Mouse (Mus musculus): ENCODE results near the gene Cyb5d1.

Cyb5d1 gene

DNA sequence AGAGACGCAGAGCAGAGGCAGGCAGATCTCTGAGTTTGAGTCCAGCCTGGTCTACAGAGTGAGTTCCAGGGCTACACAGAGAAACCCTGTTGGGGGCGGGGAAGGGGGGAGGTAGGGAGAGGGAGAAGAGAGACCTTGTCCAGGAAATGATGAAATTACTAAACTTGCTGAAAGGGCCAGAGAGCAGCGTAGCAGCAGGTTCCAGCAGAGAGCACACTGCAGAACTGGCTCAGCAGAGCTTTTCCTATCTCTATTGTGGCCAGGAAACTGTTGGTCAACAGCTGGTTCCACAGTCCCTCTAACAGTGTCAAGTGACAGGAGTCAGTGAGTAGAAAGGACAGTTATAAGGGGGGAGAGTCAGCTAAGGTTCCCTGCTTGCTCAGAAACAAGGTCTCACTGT is 15.8 kb downstream of the Cyb5d1 start:
- no peak for DNase-seq (ENCODE audit: low spot score in 2 of 2)

DNA sequence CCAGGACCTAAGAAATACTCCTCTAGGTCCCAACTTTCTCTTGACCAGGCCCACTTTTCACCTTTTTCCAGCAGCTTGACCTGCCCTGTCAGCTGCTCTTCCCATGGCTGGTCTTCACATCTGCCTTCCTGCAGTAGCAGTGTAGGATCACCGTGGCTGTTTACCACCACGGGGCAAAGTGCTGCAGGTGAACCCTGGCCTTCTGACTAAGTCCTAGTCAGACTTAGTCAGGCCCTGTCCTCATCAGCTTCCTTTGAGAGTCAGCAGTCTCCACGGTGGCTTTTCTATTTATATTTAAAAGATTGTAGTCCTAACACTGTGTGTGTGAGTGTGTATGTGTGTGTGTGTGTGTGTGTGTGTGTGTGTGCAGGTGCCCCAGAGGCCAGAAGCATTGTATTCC is 17.7 kb downstream of the Cyb5d1 start:
- DNase-seq (ENCODE audit: low spot score in 2 of 2), result no peak

DNA sequence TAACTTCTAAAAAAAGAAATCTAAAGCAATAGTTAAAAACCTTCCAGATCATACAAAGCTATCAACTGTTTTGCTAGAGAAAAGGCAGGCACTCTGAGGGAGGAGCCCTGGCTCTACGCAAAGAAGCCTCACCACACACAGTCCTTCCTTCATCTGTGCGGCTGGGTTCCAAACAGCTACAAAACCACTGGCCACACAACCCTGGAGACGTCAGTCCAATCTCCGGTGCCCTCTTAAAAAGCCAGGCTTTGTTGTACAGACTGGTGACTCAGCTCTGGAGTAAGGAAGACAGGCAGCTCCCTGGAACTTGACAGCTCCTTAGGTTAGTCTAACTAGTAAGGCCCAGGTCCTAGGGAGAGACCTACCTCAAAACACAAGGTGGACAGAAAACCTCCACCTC is 19.8 kb downstream of the Cyb5d1 start:
- no peak for DNase-seq (ENCODE audit: low spot score in 2 of 2)

DNA sequence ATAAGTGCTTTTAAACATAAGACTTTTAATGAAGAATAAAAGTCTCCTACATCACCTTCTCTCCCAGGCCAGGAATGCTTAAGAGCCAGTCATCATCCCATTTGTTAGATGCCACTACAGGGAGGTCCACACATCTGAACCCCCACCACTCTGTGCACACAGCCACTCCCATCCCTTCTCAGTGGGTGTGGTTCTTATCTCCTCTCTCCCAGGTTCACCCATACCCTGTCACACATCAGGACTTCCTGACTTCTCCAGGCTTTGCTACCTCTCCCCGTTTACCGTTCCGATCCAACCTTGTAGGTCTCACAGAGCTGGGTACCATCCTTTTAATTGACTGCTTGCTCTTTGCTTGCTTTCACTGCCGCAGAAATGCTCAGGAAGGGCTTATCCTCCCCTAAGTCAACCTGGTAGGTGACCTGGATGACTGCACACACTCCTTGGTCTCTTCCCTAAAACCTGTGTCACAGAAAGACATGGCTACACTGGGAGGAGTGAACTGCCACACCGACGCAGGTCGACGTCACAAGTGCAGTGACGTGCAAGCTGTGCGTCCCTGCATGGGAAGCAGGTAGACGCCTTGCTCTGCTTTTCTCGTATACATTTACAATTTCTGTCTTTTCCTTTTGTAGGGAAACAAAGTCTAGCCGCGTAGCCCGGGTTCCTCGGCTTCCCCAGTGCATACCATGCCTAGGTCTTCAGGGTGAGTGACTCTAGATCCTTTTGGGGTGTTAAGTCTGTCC is 22.0 kb downstream of the Cyb5d1 start:
- DNase-seq (ENCODE audit: low spot score in 2 of 2), result no peak

DNA sequence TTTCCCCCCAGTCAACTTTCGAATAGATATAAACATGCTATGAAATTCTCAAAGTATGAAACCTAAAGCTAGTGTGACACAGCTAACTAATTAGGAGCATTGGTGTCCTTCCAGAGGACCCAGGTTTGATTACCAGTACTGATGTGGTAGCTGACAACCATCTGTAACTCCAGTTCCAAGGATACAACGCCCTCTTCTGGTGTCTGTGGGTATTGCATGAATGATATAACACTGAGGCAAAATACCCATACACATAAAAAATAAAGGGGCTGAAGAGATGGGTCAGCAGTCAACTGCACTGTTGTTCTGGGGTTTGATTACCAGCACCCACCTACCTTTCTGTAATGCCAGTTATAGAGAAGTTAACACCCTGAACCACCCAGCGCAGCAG is 22.7 kb downstream of the Cyb5d1 start:
- DNase-seq (ENCODE audit: low spot score in 2 of 2), result no peak

DNA sequence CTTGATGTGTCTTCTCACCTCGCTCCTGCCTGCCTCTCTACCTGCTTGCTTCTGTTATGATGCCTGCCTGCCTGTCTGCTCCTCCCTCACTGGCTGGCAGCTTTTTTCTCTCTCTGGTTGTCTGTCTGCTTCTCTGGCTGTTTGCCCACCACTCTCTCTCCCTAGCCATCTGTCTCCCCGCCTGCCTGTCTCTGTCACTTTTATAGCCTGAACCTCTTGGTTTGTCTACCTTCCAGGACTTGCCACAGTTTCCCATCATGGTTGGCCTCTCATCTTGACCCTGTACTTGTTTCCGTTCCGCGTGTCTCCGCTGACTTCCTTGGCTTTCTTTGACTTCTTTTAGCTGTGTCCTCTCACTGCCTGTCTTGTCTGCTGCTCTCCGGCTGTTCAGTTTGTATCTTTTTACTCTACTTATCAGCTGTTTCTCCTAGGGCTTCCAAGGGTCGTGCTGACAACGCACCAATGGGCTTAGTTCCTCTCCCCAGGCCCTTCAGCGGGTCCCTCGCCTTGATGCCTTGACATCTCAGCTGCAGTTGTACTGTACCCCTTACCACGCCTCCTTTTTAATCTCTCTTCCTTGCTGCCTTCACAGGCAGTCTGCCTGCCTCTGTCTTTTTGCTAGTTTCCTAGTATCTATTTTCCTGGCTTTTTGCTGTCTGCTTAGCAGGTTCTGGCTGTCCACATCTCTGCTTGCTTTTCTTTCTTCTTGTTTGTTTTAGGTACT is 23.2 kb downstream of the Cyb5d1 start:
- peak; percentile 67 to 72 for DNase-seq (ENCODE audit: low spot score in 2 of 2)

DNA sequence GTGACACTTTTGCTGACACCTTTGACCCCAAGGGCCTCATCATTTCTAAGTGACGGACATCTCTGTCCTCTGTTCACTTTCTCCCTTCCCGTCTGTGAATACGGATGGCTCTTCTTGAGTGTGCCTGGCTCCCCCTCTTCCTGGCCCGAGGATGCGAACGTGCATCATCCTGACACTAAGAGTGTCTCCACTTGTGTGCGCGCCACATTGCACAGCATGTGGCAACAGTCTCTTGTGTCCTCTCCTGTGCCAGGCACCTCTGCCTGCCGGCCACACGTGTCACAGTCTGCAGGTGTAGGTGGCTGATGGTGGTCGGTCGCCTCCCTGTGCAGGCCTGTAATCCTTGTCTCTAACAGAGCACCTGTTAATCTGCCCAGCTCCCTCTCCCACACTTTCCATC is 23.8 kb downstream of the Cyb5d1 start:
- no peak for DNase-seq (ENCODE audit: low spot score in 2 of 2)

DNA sequence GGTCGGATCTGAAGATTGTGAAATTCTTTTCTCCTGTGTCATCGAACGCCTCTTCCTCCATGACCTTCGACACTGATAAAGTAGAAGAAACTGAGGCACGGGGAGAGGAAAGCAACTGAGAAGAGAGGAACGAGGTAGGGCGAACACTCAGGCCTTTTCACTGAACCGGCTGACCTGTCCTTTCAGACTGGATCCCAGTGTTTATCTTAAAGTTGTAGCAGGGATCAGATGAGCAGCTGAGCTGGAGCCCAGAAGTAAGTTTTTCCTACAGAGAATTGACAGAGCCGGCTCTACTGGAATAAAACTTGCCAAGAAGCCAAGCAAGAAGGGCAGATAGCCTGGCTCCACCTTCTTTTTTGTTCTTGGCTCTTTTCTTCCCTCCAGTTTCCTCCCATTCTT is 24.6 kb downstream of the Cyb5d1 start:
- no peak for DNase-seq (ENCODE audit: low spot score in 2 of 2)

DNA sequence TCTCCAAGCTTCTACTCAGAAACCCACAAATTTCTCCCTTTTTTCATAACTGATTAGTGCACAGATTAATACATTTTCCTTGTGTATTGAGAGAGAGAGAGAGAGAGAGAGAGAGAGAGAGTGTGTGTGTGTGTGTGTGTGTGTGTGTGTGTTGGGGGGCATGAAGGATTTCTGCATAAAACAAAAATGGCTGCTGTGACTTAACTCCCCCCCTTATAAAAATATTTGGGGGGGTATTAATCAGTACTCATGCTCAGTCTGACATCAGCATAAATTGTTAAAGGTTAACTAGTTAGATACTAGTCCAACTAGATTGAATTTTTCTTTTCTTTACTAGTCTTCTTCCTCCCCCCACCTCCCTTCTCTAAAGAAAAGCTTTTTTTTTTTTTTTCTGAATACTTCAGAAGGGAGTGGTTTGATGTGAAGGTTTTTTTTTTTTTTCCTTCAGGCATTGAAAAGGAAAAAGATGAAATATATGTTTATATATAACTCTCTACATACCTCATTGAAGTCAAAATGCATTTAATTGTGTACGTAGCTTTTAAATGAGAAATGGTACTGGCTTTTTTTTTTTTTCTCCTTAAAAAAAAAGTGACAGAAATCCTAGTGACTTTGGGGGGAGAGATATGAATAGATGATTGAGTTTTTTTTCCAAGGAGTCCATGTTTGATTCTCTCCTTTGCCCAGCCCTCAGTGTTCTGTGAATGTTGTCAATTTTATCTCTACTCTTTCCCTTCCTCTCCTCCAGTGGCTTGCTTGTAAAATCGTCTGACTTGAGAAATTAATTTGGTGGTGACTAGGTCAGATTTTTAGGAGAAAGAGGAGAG is 25.2 kb downstream of the Cyb5d1 start:
- DNase-seq (ENCODE audit: low spot score in 2 of 2), result no peak

DNA sequence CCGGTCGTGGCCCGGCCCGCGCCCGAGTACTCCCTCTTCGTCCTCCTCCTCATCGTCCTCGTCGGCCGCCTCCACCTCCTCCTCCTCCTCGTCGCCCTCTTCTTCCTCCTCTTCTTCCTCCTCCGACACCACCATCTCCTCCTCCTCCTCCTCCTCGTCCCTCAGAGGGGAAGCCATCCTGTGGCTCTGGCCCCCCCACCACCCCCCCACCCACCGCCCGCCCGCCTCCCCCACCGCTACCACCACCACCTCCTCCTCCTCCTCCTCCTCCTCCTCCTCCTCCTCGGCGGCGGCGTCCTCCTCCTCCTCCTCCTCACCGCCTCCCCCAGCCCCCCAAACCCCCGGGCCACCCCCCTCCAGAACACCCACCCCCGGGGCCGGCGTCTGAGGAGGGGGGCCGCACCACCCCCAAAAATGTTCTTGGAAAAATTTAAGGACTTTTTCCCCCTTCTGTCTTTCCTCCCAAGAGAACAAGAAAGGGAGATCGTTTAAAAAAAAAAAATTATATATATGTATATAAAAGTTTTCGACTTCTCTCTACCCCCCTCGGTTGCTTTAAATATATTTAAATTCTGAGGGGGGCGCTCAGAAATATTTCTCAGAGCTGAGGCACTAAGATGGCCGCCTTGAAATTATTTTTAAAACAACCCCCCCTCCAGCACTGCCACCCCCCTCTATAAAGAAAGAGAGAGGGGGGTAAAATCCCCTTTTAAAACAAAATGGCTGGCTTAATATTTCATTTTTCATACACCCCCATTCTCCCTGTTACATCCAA is 26.0 kb downstream of the Cyb5d1 start, which contains the start of gene Chd3:
TSS of gene Chd3 (minus strand) at position 192 of the 775 bp plus-strand sequence.
- no peak for DNase-seq (ENCODE audit: low spot score in 2 of 2)

DNA sequence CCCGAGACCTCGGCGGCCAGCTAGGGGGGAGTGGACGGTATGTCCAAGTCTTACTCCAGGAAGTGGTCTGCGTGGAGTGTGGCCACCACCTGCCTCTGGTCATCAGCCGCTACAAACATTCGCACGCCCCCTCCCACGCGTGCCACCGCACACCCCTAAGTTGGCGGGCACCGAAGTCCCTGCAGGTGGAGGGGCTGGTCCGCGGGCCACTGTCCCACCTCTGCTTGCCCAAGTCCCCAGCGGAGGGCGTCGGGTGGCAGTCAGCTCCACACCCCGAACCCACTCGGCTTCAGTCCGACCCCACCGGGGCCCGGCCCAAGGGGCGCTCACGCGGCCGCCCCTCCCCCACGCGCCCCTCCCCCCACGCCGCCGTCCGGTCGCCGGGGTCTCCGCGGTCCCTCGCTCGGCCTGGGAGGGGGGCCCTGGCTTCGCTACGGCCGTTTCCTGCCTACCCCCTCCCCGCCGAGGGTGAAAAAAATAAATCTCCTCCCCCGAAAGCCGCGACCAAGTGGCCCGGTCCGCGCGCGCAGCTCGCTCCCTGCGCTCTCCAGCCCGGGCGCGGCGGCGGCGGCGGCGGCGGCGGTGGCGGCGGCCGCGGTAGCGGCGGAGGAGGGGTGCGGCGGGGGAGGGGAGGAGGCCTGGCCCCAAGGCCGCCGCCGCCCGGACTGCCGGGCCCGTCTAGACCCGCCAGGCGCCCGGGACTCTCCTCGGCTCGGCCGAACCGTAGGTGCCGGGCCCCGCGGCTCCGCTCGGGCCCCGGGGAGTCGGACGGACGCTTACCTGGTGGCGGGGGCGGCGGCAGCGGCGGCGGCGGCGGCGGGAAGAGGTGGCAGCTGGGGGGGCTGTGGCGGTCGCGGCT is 26.8 kb downstream of the Cyb5d1 start:
- DNase-seq (ENCODE audit: low spot score in 2 of 2), result no peak

DNA sequence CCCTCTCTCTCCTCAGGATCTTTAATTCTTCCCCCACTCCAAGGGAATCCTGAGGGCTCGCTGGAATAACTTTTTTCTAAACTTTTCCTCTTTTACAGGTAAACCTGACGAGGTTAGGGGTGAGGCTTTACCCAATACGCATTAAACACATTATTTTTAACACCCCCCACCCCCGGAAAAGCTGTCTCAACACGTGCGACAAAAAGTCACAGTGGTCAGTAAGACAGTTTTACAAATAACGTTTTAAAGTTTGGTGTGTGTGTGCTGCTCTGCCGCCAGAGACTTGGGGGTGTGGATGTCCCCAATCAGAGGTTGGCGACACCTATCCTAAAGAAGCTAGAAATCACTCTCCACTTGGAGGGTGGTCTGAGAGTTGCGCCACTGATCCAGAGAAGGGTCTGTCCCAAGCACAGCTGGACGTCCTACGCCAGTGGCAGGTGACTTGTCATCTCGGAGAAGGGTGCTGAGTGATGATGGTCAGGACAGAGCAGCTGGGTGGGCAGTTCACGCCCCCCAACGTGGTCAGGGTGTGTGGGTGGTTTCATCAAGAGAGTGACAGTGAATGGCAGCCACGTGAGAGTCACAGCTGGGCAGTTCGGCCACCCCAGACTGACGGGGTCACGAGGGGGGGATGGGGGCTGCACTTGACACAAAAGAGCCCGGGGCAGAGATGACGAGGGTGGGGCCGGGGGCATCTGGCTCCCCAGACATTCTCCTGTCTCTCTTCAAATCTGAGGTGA is 27.6 kb downstream of the Cyb5d1 start:
- peak; percentile 15 to 19 for DNase-seq (ENCODE audit: low spot score in 2 of 2)

DNA sequence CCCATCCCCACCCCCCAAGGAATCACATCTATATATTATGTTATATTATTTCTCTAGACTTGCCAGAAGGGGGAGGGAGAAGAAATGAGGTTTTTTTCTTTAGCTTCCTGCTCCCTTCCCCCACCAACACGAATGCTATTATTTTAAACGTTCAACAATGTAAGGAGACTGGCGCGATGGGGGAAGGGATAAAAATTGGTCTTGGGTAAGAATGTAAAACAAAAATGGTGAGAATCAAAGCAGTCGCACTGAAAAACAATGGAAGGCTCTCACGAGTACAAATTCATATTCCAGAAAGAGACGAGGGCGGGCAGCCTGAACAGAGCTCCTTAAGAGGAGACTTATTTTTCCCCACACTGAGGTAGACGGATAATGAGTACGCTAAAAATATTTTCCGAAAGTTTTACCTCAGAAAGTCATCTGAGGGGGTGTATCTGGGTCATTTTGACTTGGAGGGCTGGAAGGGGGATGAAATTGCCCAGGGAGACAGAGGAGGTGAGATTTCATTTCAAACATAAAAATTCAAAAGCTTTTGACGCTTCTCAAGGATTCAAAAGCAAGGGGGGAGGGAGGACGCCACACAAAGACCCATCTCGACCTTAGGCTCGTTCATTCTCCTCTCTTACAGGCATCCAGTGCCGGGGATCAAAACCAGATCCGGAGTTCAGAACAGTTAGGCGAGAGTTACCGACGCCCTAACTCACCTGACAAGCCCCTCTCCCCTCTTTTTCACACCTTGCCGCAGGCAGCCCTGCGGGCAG is 28.4 kb downstream of the Cyb5d1 start:
- DNase-seq (ENCODE audit: low spot score in 2 of 2), result peak; percentile 37 to 53

DNA sequence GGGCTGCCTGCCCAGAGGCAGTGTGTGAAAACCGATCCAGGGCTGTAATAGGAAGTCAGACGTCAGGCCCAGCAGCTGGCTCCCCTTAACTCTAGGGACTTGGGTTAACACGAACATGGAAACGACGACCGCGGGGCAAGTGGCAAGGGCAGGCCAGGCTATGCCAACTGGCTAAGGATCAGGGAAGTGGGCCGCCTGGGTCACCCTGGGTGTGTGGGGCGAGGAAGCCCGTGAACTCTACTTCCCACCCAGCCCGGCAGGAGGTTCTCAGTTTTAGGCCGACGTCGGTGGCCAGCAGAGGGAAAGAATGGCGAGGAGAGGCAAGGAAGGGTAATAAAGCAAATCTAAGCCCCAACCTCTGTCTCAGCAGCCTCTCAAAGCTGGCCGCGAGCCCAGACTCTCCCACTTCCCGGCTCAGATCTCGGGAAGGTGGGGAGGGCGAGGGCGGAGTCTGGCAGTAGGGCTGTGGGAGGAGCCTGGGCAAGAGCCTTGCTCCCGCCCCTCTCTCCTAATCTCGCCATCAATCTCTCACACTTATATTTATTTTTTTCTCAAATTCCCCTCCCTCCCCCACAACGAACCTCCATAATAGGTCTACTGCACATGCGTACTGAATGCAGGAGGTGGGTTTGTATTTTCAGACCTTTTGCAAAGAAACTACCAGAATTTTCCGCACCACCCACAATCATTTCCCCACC is 29.1 kb downstream of the Cyb5d1 start:
- DNase-seq (ENCODE audit: low spot score in 2 of 2), result peak; percentile 93 to 95

DNA sequence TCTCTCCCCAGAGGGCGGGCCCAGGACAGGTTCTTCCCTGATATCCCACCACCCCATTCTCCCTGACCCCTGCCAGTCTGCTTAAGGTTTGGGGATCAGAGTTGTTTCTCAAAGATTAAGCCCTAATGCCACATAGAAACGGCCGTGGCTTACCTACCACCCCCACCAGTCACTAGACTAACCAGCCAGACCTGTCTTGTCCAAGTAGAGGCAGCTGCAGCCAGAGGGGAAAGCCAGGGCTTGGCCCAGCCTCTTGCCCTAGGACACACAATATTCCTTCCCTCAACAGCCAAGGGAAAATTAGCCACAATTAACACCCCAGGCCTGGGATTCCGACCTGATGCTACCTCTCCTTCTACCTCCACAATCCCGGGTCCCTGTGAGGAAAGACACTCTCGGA is 29.7 kb downstream of the Cyb5d1 start:
- no peak for DNase-seq (ENCODE audit: low spot score in 2 of 2)

DNA sequence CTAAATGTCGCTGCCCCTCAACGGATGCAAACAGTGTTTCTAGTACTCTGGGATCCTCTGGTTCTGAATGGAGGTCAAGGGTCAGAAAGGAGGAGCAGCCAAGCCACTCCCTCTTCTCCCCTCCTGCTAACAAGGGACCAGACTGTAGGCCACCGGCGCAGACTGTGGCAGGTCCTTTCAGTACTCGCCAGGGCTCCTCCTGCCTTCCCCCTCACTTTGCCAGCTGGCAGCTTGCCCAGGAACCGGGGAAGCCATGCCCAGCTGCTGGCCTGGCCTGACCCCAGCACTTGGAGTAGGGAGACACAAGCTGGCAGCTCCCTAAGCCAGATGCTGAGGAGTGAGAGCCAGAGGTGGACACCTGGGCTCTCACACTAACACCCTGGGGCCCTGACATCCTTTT is 30.5 kb downstream of the Cyb5d1 start:
- peak; percentile 88 to 91 for DNase-seq (ENCODE audit: low spot score in 2 of 2)

DNA sequence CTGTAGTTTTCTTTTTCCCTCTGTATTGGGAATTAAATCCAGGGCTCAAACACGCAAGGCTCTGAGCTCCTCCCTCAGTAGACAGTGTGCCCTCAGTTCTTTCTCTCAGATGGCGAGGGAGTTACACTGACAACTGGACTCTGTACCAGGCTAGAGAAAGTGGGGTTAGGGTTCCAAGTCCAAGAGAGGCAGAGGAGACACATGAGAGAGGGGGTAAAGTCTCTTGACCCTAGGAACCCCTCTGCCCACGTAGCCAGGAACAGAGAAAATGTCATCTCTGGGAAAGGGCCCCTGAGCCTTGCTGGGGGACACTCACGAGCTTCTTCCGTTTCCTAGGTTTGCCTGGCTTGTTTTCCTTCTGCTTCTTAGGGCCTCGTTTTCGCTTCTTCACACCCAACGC is 31.1 kb downstream of the Cyb5d1 start:
- peak in 1 of 2 experiments; percentile 22 for DNase-seq (ENCODE audit: low spot score in 2 of 2)

DNA sequence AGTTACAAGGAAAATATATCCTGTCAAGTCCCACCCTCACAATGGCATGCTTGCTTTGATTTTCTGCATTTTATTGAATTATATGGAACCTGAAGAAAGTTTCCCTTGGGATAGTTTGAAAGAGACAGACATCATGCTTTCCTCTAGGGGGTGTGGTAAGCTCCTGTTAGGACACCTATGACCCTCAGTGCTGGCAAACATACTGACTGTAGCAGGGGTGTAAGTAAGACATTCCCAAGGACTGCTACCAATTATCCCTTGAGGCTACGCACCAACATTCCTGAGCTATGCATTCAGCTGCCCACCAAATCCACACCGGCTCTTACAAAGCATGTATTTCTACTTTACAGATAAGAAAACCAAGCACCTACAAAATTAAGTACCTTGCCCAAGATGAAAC is 33.0 kb downstream of the Cyb5d1 start:
- no peak for DNase-seq (ENCODE audit: low spot score in 2 of 2)

DNA sequence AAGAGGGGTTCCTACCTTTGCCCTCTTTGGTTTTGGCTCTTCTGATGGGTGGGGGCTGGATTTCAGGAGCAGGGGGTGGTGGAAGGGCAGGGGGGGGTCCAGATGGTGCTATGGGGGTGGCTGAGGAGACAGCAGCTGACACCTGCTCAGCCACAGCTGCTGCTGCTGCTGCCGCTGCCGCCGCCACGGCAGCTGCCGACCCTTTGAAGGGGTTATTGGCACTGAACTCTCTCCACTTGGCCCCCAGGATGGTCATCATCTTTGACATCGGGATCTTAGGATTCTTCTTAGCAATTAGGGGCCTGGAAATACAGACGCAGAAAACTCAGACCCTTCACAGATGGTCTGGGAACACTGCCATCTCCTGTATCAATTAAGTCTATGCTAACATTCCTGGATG is 33.4 kb downstream of the Cyb5d1 start:
- DNase-seq (ENCODE audit: low spot score in 2 of 2), result no peak
